Mouse (Mus musculus) lung, embryonic 14.5 days (tissue): ENCODE data around the gene Nfix. TPM values are rescaled to one million over a fixed set of nuclear protein-coding genes. Genes with fewer than 3 reads are reported as not detected.

ENCODE experiments used
- ATAC-seq: fragments of 200-750 bp; cut with Nextera tagmentation; 2 replicates; pipeline ENCODE4 v1.8.0; 2017; ENCODE audit warnings: mild to moderate bottlenecking, moderate TSS enrichment, moderate library complexity; ENCODE audit not compliant: insufficient read depth
- DNase-seq: peaks from one replicate; pipeline ENCODE4 v3.0.0-alpha.2; 2015
- H3K27ac ChIP-seq: fragments of 300-500 bp; sonication (generic); 2 replicates; pipeline ENCODE4 v1.5.1; 2014; ENCODE audit warnings: low read depth, mild to moderate bottlenecking, moderate library complexity
- H3K27me3 ChIP-seq: fragments of 300-500 bp; sonication (generic); 2 replicates; pipeline ENCODE4 v1.6.1; 2014; ENCODE audit warnings: low read length, control low read depth; ENCODE audit not compliant: insufficient read depth
- H3K36me3 ChIP-seq: fragments of 300-500 bp; sonication (generic); 2 replicates; pipeline ENCODE4 v1.6.1; 2014; ENCODE audit warnings: control low read depth; ENCODE audit not compliant: insufficient read depth
- H3K4me1 ChIP-seq: fragments of 300-500 bp; sonication (generic); 2 replicates; pipeline ENCODE4 v1.6.1; 2014; ENCODE audit warnings: antibody characterized with exemption, control low read depth; ENCODE audit not compliant: insufficient read depth
- H3K4me2 ChIP-seq: fragments of 300-500 bp; sonication (generic); 2 replicates; pipeline ENCODE4 v1.6.1; 2014; ENCODE audit warnings: mild to moderate bottlenecking
- H3K4me3 ChIP-seq: fragments of 300-500 bp; sonication (generic); 2 replicates; pipeline ENCODE4 v1.5.1; 2014; ENCODE audit warnings: low read depth, low read length
- H3K9ac ChIP-seq: fragments of 300-500 bp; sonication (generic); 2 replicates; pipeline ENCODE4 v1.6.1; 2014
- H3K9me3 ChIP-seq: fragments of 300-500 bp; sonication (generic); 2 replicates; pipeline ENCODE4 v1.6.1; 2016; ENCODE audit warnings: low read depth, low read length, control low read depth
- CTCF ChIP-seq: IDR thresholded peaks from 2 replicates; pipeline ENCODE4 v1.5.1; 2016; ENCODE audit warnings: antibody characterized with exemption, low read depth
- WGBS: fragments of 180-500 bp; shearing (Covaris S2); extraction: QIAGEN DNeasy Blood & Tissue Kit; methylation state at CpG from one replicate; pipeline ENCODE4 v1.1.7; 2014; 5-methylcytosine and 5-hydroxymethylcytosine counted together
- polyA plus RNA-seq: library from polyadenylated mRNA; unstranded; fragments of >200 nt; fragmentation: Nextera tagmentation; extraction: Ambion mirVana; gene quantifications from 2 replicates; pipeline ENCODE4 v1.2.1, GENCODE M21; 2014

Gene Nfix
- polyA plus RNA-seq, 1 experiment from 2014 or later = 42.3 TPM

- peak; percentile 4 for DNase-seq
- Histone ChIP-seq H3K4me2 (peak overlapping the region; percentile 60), H3K4me1 (peaks cover 40% of the 10 kb centered on the region), H3K27ac (peak overlapping the region; percentile 59), H3K4me3 (peak overlapping the region; percentile 30), H3K36me3 (peaks cover 34% of the 10 kb centered on the region), H3K27me3 (peaks cover 49% of the 10 kb centered on the region), H3K9me3 (no peaks in the 10 kb centered on the region), H3K9ac (0 out of 2 replicates have a peak overlapping the region, but pooled peaks have one; percentile 45)
- no peak for TF ChIP-seq CTCF
- 30% methylated on average over 15 of the region's 15 CpGs for WGBS
- no peak for ATAC-seq
Observed at GRCm38 (mm10) chr8:84708071-84708541, 92.0 kb downstream of the Nfix start.

- 23% methylated on average over 22 of the region's 22 CpGs for WGBS
Observed at GRCm38 (mm10) chr8:84707267-84707883, 92.8 kb downstream of the Nfix start.

GRCm38 (mm10) chr8:84706610-84707266 is 93.4 kb downstream of the Nfix start:
- Histone ChIP-seq H3K4me2 (peak overlapping the region; percentile 60), H3K27me3 (peaks cover 55% of the 10 kb centered on the region), H3K27ac (peak overlapping the region; percentile 59), H3K9ac (peak overlapping the region; percentile 45), H3K4me1 (peaks cover 34% of the 10 kb centered on the region), H3K4me3 (peak overlapping the region; percentile 30), H3K36me3 (peaks cover 34% of the 10 kb centered on the region), H3K9me3 (no peaks in the 10 kb centered on the region)
- no peak for ATAC-seq
- TF ChIP-seq CTCF = no peak
- WGBS = 12% methylated on average over 43 of the region's 45 CpGs
- DNase-seq = peak; percentile 46

More at GRCm38 (mm10) chr8:84707267-84707883, 92.8 kb downstream of the Nfix start:
- H3K27me3 ChIP-seq = peaks cover 51% of the 10 kb centered on the region
- H3K27ac ChIP-seq = peak overlapping the region; percentile 59
- peak overlapping the region; percentile 45 for H3K9ac ChIP-seq
- H3K4me2 ChIP-seq = peak overlapping the region; percentile 60
- peaks cover 34% of the 10 kb centered on the region for H3K36me3 ChIP-seq
- H3K4me3 ChIP-seq = peak overlapping the region; percentile 30
- no peaks in the 10 kb centered on the region for H3K9me3 ChIP-seq
- DNase-seq (peak; percentile 67), ATAC-seq (no peak)
- TF ChIP-seq CTCF = no peak
- H3K4me1 ChIP-seq = peaks cover 37% of the 10 kb centered on the region

- no peaks in the 10 kb centered on the region for H3K9me3 ChIP-seq
- peak overlapping the region; percentile 39 for H3K4me3 ChIP-seq
- peak overlapping the region; percentile 60 for H3K4me2 ChIP-seq
- peaks cover 31% of the 10 kb centered on the region for H3K36me3 ChIP-seq
- peak; percentile 12 for DNase-seq
- ATAC-seq = no peak
- no peak overlapping the region for H3K27ac ChIP-seq
- H3K4me1 ChIP-seq = peaks cover 29% of the 10 kb centered on the region
- peaks cover 55% of the 10 kb centered on the region for H3K27me3 ChIP-seq
- 19% methylated on average over 12 of the region's 12 CpGs for WGBS
- no peak for TF ChIP-seq CTCF
- H3K9ac ChIP-seq = peak overlapping the region; percentile 42
Observed at GRCm38 (mm10) chr8:84705960-84706359, 94.2 kb downstream of the Nfix start.

GRCm38 (mm10) chr8:84704867-84705831 is 95.0 kb downstream of the Nfix start:
- H3K4me3 ChIP-seq = peak overlapping the region; percentile 39
- peak overlapping the region; percentile 60 for H3K4me2 ChIP-seq
- DNase-seq = peak; percentile 57
- H3K4me1 ChIP-seq = peaks cover 26% of the 10 kb centered on the region
- H3K27me3 ChIP-seq = peaks cover 55% of the 10 kb centered on the region
- peaks cover 28% of the 10 kb centered on the region for H3K36me3 ChIP-seq
- H3K9me3 ChIP-seq = no peaks in the 10 kb centered on the region
- no peak for TF ChIP-seq CTCF
- H3K27ac ChIP-seq = peak overlapping the region; percentile 60
- 5% methylated on average over 58 of the region's 61 CpGs for WGBS
- no peak for ATAC-seq
- peak overlapping the region; percentile 42 for H3K9ac ChIP-seq

- Histone ChIP-seq H3K4me1 (peaks cover 26% of the 10 kb centered on the region), H3K4me3 (peak overlapping the region; percentile 39), H3K9me3 (no peaks in the 10 kb centered on the region), H3K9ac (peak overlapping the region; percentile 11; the same call in 1 of the 2 replicates), H3K4me2 (peak overlapping the region; percentile 60), H3K27me3 (peaks cover 55% of the 10 kb centered on the region), H3K27ac (peak overlapping the region; percentile 63), H3K36me3 (peaks cover 32% of the 10 kb centered on the region)
- DNase-seq = peak; percentile 89
- peak; percentile 87 for TF ChIP-seq CTCF
- 11% methylated on average over 16 of the region's 16 CpGs for WGBS
- no peak for ATAC-seq
Observed at GRCm38 (mm10) chr8:84704356-84704755, 95.8 kb downstream of the Nfix start.
